In genomic region chr2:20969201-20970200, GRCm38 (mm10) we compare ENCODE assay signal across 8 mouse cellular contexts. TPM values are rescaled to one million over a fixed set of nuclear protein-coding genes. Genes with fewer than 3 reads are reported as not detected.
DNase-seq lines count a peak whose midpoint lies in the region; ATAC-seq and TF ChIP-seq lines count a peak whose summit lies in the region.

No protein-coding gene starts in this region.

- TF ChIP-seq POLR2A in testis, adult 2 months (IDR thresholded peaks at IDR 0.05; ENCODE audit: control insufficient read depth, low read depth, low read length), result peak; percentile 60

- peak overlapping the region; percentile 95 for H3K4me3 ChIP-seq in E14TG2a.4 (replicated peaks; ENCODE audit: low read length)
- peak overlapping the region; percentile 98 for H3K4me3 ChIP-seq in forebrain, embryonic 12.5 days (replicated peaks)
- peak overlapping the region; percentile 89 for H3K4me3 ChIP-seq in heart, postnatal 0 days (ENCODE audit: low read depth, low read length)
- H3K4me3 ChIP-seq in liver, embryonic 16.5 days (ENCODE audit: low read depth, low read length), result peak overlapping the region; percentile 96
- H3K4me3 ChIP-seq in neural tube, embryonic 13.5 days, result peak overlapping the region; percentile 86
- H3K4me3 ChIP-seq in testis, adult 2 months (ENCODE audit: control insufficient read depth, low read depth, low read length), result peak overlapping the region; percentile 88

- H3K4me2 ChIP-seq in forebrain, embryonic 12.5 days, result peak overlapping the region; percentile 70
- peak overlapping the region; percentile 82 for H3K4me2 ChIP-seq in heart, postnatal 0 days (ENCODE audit: low read depth, low read length)
- H3K4me2 ChIP-seq in liver, embryonic 16.5 days (ENCODE audit: low read depth, low read length), result peak overlapping the region; percentile 95
- peak overlapping the region; percentile 91 for H3K4me2 ChIP-seq in neural tube, embryonic 13.5 days

- TF ChIP-seq EP300 in heart, postnatal 0 days (IDR thresholded peaks at IDR 0.05; ENCODE audit: low read depth), result no peak

- H3K27ac ChIP-seq in forebrain, embryonic 12.5 days, result peak overlapping the region; percentile 98
- peak overlapping the region; percentile 96 for H3K27ac ChIP-seq in heart, postnatal 0 days (ENCODE audit: low read depth)
- H3K27ac ChIP-seq in liver, embryonic 16.5 days (ENCODE audit: low read length), result peak overlapping the region; percentile 99
- H3K27ac ChIP-seq in neural tube, embryonic 13.5 days (replicated peaks), result peak overlapping the region; percentile 100
- H3K27ac ChIP-seq in testis, adult 2 months (ENCODE audit: control insufficient read depth, insufficient read depth, low read depth, low read length), result peak overlapping the region; percentile 67

- peaks cover 40% of the 10 kb centered on the region for H3K4me1 ChIP-seq in E14TG2a.4 (replicated peaks; ENCODE audit: low read depth, low read length)
- peaks cover 21% of the 10 kb centered on the region for H3K4me1 ChIP-seq in forebrain, embryonic 12.5 days
- H3K4me1 ChIP-seq in heart, postnatal 0 days (ENCODE audit: control insufficient read depth, insufficient read depth), result peaks cover 15% of the 10 kb centered on the region; the same call in 1 of the 2 replicates
- peaks cover 17% of the 10 kb centered on the region for H3K4me1 ChIP-seq in liver, embryonic 16.5 days (ENCODE audit: control insufficient read depth, low read depth, low read length)
- peaks cover 37% of the 10 kb centered on the region for H3K4me1 ChIP-seq in neural tube, embryonic 13.5 days (replicated peaks)
- peaks cover 7% of the 10 kb centered on the region for H3K4me1 ChIP-seq in testis, adult 2 months (ENCODE audit: control insufficient read depth, insufficient read depth, low read length)

- no peaks in the 10 kb centered on the region for H3K36me3 ChIP-seq in E14TG2a.4 (ENCODE audit: insufficient read depth, low read length)
- H3K36me3 ChIP-seq in forebrain, embryonic 12.5 days (replicated peaks), result no peaks in the 10 kb centered on the region
- no peaks in the 10 kb centered on the region for H3K36me3 ChIP-seq in heart, postnatal 0 days (replicated peaks; ENCODE audit: control insufficient read depth, insufficient read depth, low read length)
- no peaks in the 10 kb centered on the region for H3K36me3 ChIP-seq in liver, embryonic 16.5 days (ENCODE audit: control insufficient read depth, insufficient read depth)
- no peaks in the 10 kb centered on the region for H3K36me3 ChIP-seq in neural tube, embryonic 13.5 days
- H3K36me3 ChIP-seq in testis, adult 2 months (ENCODE audit: control insufficient read depth, insufficient read depth, low read length), result no peaks in the 10 kb centered on the region

- no peaks in the 10 kb centered on the region for H3K27me3 ChIP-seq in E14TG2a.4 (ENCODE audit: insufficient read depth, low read length)
- H3K27me3 ChIP-seq in forebrain, embryonic 12.5 days, result no peaks in the 10 kb centered on the region
- no peaks in the 10 kb centered on the region for H3K27me3 ChIP-seq in heart, postnatal 0 days (ENCODE audit: control insufficient read depth, insufficient read depth, low read length)
- no peaks in the 10 kb centered on the region for H3K27me3 ChIP-seq in liver, embryonic 16.5 days (ENCODE audit: control insufficient read depth, insufficient read depth, low read depth, low read length)
- no peaks in the 10 kb centered on the region for H3K27me3 ChIP-seq in neural tube, embryonic 13.5 days
- no peaks in the 10 kb centered on the region; the same call in none of the 2 replicates for H3K27me3 ChIP-seq in testis, adult 2 months (ENCODE audit: control insufficient read depth, insufficient read depth, low read length)

- peak; percentile 95 for DNase-seq in c-Kit-positive CD71-positive TER-119-positive erythroid progenitor cells, embryonic 14.5 days (ENCODE audit: low spot score)
- DNase-seq in heart, postnatal 0 days (ENCODE audit: low spot score), result peak; percentile 96
- peak; percentile 94 to 97 for DNase-seq in kidney, postnatal 4 days

- under 1% methylated on average over 49 of the region's 49 CpGs for WGBS in forebrain, embryonic 12.5 days
- WGBS in heart, postnatal 0 days, result under 1% methylated on average over 49 of the region's 49 CpGs
- WGBS in liver, embryonic 16.5 days (ENCODE audit: insufficient replicate concordance), result under 1% methylated on average over 49 of the region's 49 CpGs
- under 1% methylated on average over 48 of the region's 49 CpGs for WGBS in neural tube, embryonic 13.5 days

- H3K9me3 ChIP-seq in E14TG2a.4 (ENCODE audit: low read length), result no peaks in the 10 kb centered on the region
- no peaks in the 10 kb centered on the region for H3K9me3 ChIP-seq in forebrain, embryonic 12.5 days
- H3K9me3 ChIP-seq in heart, postnatal 0 days (replicated peaks; ENCODE audit: control insufficient read depth, low read length), result no peaks in the 10 kb centered on the region
- no peaks in the 10 kb centered on the region for H3K9me3 ChIP-seq in liver, embryonic 16.5 days (replicated peaks; ENCODE audit: control insufficient read depth, low read length)
- no peaks in the 10 kb centered on the region for H3K9me3 ChIP-seq in neural tube, embryonic 13.5 days

- peak overlapping the region; percentile 99 for H3K9ac ChIP-seq in forebrain, embryonic 12.5 days
- H3K9ac ChIP-seq in heart, postnatal 0 days (replicated peaks; ENCODE audit: low read depth, low read length), result peak overlapping the region; percentile 95
- H3K9ac ChIP-seq in liver, embryonic 16.5 days (ENCODE audit: low read depth, low read length), result peak overlapping the region; percentile 97
- peak overlapping the region; percentile 99 for H3K9ac ChIP-seq in neural tube, embryonic 13.5 days

- TF ChIP-seq CTCF in E14TG2a.4 (conservative IDR thresholded peaks at IDR 0.05; ENCODE audit: low read length), result no peak
- peak; percentile 1; the same call in 1 of the 2 replicates for TF ChIP-seq CTCF in heart, postnatal 0 days (IDR thresholded peaks at IDR 0.05; ENCODE audit: low read depth)
- no peak for TF ChIP-seq CTCF in testis, adult 2 months (IDR thresholded peaks at IDR 0.05; ENCODE audit: control insufficient read depth, insufficient read depth, insufficient replicate concordance, low read depth, low read length)

- peak; percentile 97 for ATAC-seq in forebrain, embryonic 12.5 days (ENCODE audit: low FRiP score)
- peak; percentile 91 for ATAC-seq in heart, postnatal 0 days (ENCODE audit: insufficient read depth, low read depth)
- ATAC-seq in liver, embryonic 16.5 days (ENCODE audit: low read depth), result peak; percentile 90
- peak; percentile 98 for ATAC-seq in neural tube, embryonic 13.5 days (ENCODE audit: low read depth)

RNA-seq across cellular contexts. Expression of gene Arhgap21, which starts 0.8 kb away (rescaled TPM):
- 55.8 and 59.7 TPM in 2 replicates for polyA plus RNA-seq in forebrain, embryonic 12.5 days (2016; fragmentation: Nextera tagmentation; extraction: Ambion mirVana)
- total RNA-seq in heart, postnatal 0 days (2014; rRNA removed; ENCODE audit: low replicate concordance), result 66.7 and 77.3 TPM in 2 replicates
- polyA plus RNA-seq in heart, postnatal 0 days (2015; fragmentation: Nextera tagmentation; extraction: Ambion mirVana), result 10.1 and 11.4 TPM in 2 replicates
- polyA plus RNA-seq in liver, embryonic 16.5 days (2015; fragmentation: Nextera tagmentation; extraction: Ambion mirVana), result 5.2 and 5.4 TPM in 2 replicates
- 33.9 and 34.9 TPM in 2 replicates for polyA plus RNA-seq in neural tube, embryonic 13.5 days (2015; fragmentation: Nextera tagmentation; extraction: Ambion mirVana)
- 1.6 and 3.3 TPM in 2 replicates for polyA plus RNA-seq in testis, adult 2 months (2012; rRNA removed)

Comparison
In these comparisons a context has a peak if more than half of its experiments do, and no peak if none do; other contexts are left out.
1. Peak in every context shown above with its lines: DNase-seq, ATAC-seq, H3K4me3 ChIP-seq and H3K27ac ChIP-seq.